Mouse (Mus musculus): ENCODE measurements around the gene Scin. TPM values are rescaled to one million over a fixed set of nuclear protein-coding genes. Genes with fewer than 3 reads are reported as not detected.

The Scin gene
- polyA plus RNA-seq, 1 experiment from 2014 or later = 0.57 TPM

- no peak overlapping the region for H3K9ac ChIP-seq (ENCODE audit: low read depth, low read length)
- no peaks in the 10 kb centered on the region for H3K27me3 ChIP-seq (ENCODE audit: control insufficient read depth, insufficient read depth, low read length)
- no peaks in the 10 kb centered on the region for H3K9me3 ChIP-seq (ENCODE audit: control insufficient read depth, low read length)
- H3K4me2 ChIP-seq (replicated peaks; ENCODE audit: low read depth, low read length) = no peak overlapping the region
- DNase-seq (ENCODE audit: low spot score) = no peak
- no peaks in the 10 kb centered on the region for H3K36me3 ChIP-seq (ENCODE audit: control insufficient read depth, insufficient read depth, low read length)
- H3K4me1 ChIP-seq (replicated peaks; ENCODE audit: control insufficient read depth, insufficient read depth, low read length) = no peaks in the 10 kb centered on the region
- no peak for ATAC-seq (ENCODE audit: low FRiP score)
- H3K27ac ChIP-seq (ENCODE audit: low read depth, low read length) = no peak overlapping the region
- no peak overlapping the region for H3K4me3 ChIP-seq (ENCODE audit: low read depth, low read length)
- 82% methylated on average over 5 of the region's 5 CpGs for WGBS
Observed at GRCm38 (mm10) chr12:40116214-40116613, 17.8 kb downstream of the Scin start.

- no peak overlapping the region for H3K9ac ChIP-seq (ENCODE audit: low read depth, low read length)
- no peak overlapping the region for H3K4me2 ChIP-seq (replicated peaks; ENCODE audit: low read depth, low read length)
- H3K4me3 ChIP-seq (ENCODE audit: low read depth, low read length) = no peak overlapping the region
- no peaks in the 10 kb centered on the region for H3K4me1 ChIP-seq (replicated peaks; ENCODE audit: control insufficient read depth, insufficient read depth, low read length)
- WGBS = 93% methylated on average over 4 of the region's 4 CpGs
- DNase-seq (ENCODE audit: low spot score) = no peak
- H3K27ac ChIP-seq (ENCODE audit: low read depth, low read length) = no peak overlapping the region
- H3K27me3 ChIP-seq (ENCODE audit: control insufficient read depth, insufficient read depth, low read length) = no peaks in the 10 kb centered on the region
- H3K9me3 ChIP-seq (ENCODE audit: control insufficient read depth, low read length) = no peaks in the 10 kb centered on the region
- ATAC-seq (ENCODE audit: low FRiP score) = no peak
- H3K36me3 ChIP-seq (ENCODE audit: control insufficient read depth, insufficient read depth, low read length) = no peaks in the 10 kb centered on the region
Observed at GRCm38 (mm10) chr12:40114883-40115282, 19.1 kb downstream of the Scin start.

DNA sequence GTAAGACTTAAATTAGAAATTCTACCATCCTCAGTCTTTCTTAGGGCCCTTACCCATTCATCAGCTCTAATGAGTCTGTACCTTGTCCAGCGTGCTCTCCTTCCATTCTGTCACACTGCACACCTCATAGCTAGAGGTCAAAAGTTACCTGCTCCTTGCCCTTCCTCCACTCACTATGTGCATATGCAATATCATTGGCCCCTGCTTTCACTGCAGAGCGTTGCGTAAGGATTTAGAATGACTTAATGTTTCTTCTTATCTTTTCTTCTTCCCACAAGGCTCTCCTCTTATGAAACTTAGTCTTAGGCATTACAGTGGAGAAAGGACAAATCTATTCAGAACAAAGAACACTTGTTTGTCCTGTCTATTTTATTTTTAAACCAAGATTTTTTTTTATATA lies 20.0 kb downstream of the Scin start:
- ATAC-seq (ENCODE audit: low FRiP score) = no peak
- no peak overlapping the region for H3K27ac ChIP-seq (ENCODE audit: low read depth, low read length)
- WGBS = 92% methylated on average over 3 of the region's 3 CpGs

DNA sequence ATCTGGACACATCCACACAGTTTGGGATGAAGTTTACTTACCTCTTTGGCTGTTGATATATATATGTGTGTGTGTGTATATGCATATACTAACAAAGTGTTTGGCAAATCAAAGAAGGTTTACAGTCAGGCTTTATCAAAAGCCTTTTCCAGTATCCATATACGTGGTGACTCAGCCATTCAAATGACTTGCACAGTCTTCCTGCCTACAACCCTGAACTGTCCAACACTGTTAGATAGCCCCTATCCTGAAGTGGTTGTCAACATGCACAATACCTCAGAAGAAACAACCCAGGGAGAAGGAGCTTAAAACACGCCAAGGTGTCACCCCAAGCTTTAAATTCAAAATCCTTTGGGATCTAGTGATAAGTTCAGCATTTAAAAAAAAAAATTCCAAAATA lies 20.4 kb downstream of the Scin start:
- Histone ChIP-seq H3K27me3 (ENCODE audit: control insufficient read depth, insufficient read depth, low read length) (no peaks in the 10 kb centered on the region), H3K36me3 (ENCODE audit: control insufficient read depth, insufficient read depth, low read length) (no peaks in the 10 kb centered on the region), H3K4me1 (replicated peaks; ENCODE audit: control insufficient read depth, insufficient read depth, low read length) (no peaks in the 10 kb centered on the region), H3K4me2 (replicated peaks; ENCODE audit: low read depth, low read length) (no peak overlapping the region), H3K27ac (ENCODE audit: low read depth, low read length) (no peak overlapping the region), H3K9me3 (ENCODE audit: control insufficient read depth, low read length) (no peaks in the 10 kb centered on the region), H3K4me3 (ENCODE audit: low read depth, low read length) (no peak overlapping the region), H3K9ac (ENCODE audit: low read depth, low read length) (no peak overlapping the region)
- DNase-seq (ENCODE audit: low spot score) = no peak
- no peak for ATAC-seq (ENCODE audit: low FRiP score)
- 90% methylated on average over 2 of the region's 2 CpGs for WGBS

More for the DNA sequence above, 20.0 kb downstream of the Scin start:
- H3K4me3 ChIP-seq (ENCODE audit: low read depth, low read length) = no peak overlapping the region
- no peaks in the 10 kb centered on the region for H3K27me3 ChIP-seq (ENCODE audit: control insufficient read depth, insufficient read depth, low read length)
- no peak overlapping the region for H3K4me2 ChIP-seq (replicated peaks; ENCODE audit: low read depth, low read length)
- no peaks in the 10 kb centered on the region for H3K4me1 ChIP-seq (replicated peaks; ENCODE audit: control insufficient read depth, insufficient read depth, low read length)
- no peak overlapping the region for H3K9ac ChIP-seq (ENCODE audit: low read depth, low read length)
- DNase-seq (ENCODE audit: low spot score) = no peak
- no peaks in the 10 kb centered on the region for H3K36me3 ChIP-seq (ENCODE audit: control insufficient read depth, insufficient read depth, low read length)
- no peaks in the 10 kb centered on the region for H3K9me3 ChIP-seq (ENCODE audit: control insufficient read depth, low read length)

GRCm38 (mm10) chr12:40109227-40109626 lies 24.8 kb downstream of the Scin start:
- no peak overlapping the region for H3K4me2 ChIP-seq (replicated peaks; ENCODE audit: low read depth, low read length)
- 90% methylated on average over 1 of the region's 1 CpGs for WGBS

DNA sequence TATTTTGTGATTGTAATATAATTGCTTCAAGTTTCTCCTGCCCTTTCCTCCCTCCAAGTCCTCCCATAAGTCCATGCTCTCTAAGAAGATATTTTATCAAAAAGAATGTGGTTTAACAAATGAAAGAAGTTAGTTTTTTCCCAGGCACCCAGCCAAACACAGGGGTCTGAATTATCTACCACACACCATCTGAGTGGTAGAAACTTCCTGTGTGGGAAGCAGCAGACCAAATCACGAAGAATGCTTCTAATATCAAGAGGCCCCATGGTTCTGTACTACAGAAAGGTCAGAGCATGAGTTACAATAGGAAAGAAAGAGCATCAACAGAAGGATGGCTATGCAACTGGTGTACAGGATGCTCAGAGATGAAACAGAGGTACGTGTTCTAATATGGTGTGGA lies 25.9 kb downstream of the Scin start:
- Histone ChIP-seq H3K27me3 (ENCODE audit: control insufficient read depth, insufficient read depth, low read length) (no peaks in the 10 kb centered on the region), H3K9ac (ENCODE audit: low read depth, low read length) (no peak overlapping the region), H3K4me1 (replicated peaks; ENCODE audit: control insufficient read depth, insufficient read depth, low read length) (no peaks in the 10 kb centered on the region), H3K4me2 (replicated peaks; ENCODE audit: low read depth, low read length) (no peak overlapping the region), H3K27ac (ENCODE audit: low read depth, low read length) (no peak overlapping the region), H3K4me3 (ENCODE audit: low read depth, low read length) (no peak overlapping the region), H3K9me3 (ENCODE audit: control insufficient read depth, low read length) (no peaks in the 10 kb centered on the region), H3K36me3 (ENCODE audit: control insufficient read depth, insufficient read depth, low read length) (no peaks in the 10 kb centered on the region)
- 74% methylated on average over 2 of the region's 2 CpGs for WGBS
- ATAC-seq (ENCODE audit: low FRiP score) = no peak
- no peak for DNase-seq (ENCODE audit: low spot score)

More at GRCm38 (mm10) chr12:40109227-40109626, 24.8 kb downstream of the Scin start:
- ATAC-seq (ENCODE audit: low FRiP score) (no peak), DNase-seq (ENCODE audit: low spot score) (no peak)
- H3K27ac ChIP-seq (ENCODE audit: low read depth, low read length) = no peak overlapping the region
- no peaks in the 10 kb centered on the region for H3K4me1 ChIP-seq (replicated peaks; ENCODE audit: control insufficient read depth, insufficient read depth, low read length)
- H3K9me3 ChIP-seq (ENCODE audit: control insufficient read depth, low read length) = no peaks in the 10 kb centered on the region
- no peaks in the 10 kb centered on the region for H3K36me3 ChIP-seq (ENCODE audit: control insufficient read depth, insufficient read depth, low read length)
- H3K27me3 ChIP-seq (ENCODE audit: control insufficient read depth, insufficient read depth, low read length) = no peaks in the 10 kb centered on the region
- no peak overlapping the region for H3K4me3 ChIP-seq (ENCODE audit: low read depth, low read length)
- no peak overlapping the region for H3K9ac ChIP-seq (ENCODE audit: low read depth, low read length)

DNA sequence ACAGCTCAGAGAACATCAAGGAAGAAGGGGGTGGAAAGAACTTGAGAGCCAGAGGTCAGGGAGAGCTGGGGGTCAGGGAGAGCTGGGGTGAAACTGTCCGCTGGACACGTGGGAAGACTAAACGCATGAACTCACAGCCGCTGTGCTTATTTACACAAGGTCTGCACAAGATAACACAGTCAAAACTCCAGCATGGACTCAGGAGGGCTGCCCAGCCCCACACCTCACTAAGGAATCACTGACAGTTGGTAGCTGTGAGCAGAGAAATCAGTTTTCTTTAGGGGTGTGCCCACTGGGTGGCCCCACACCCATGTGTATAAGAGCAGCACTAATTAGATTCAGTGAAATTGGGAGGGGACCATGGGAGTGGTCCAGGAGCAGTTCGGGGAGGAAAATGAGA lies 27.2 kb downstream of the Scin start:
- Histone ChIP-seq H3K9ac (ENCODE audit: low read depth, low read length) (no peak overlapping the region), H3K4me3 (ENCODE audit: low read depth, low read length) (no peak overlapping the region), H3K27ac (ENCODE audit: low read depth, low read length) (no peak overlapping the region), H3K9me3 (ENCODE audit: control insufficient read depth, low read length) (no peaks in the 10 kb centered on the region), H3K4me1 (replicated peaks; ENCODE audit: control insufficient read depth, insufficient read depth, low read length) (no peaks in the 10 kb centered on the region), H3K4me2 (replicated peaks; ENCODE audit: low read depth, low read length) (no peak overlapping the region), H3K27me3 (ENCODE audit: control insufficient read depth, insufficient read depth, low read length) (no peaks in the 10 kb centered on the region), H3K36me3 (ENCODE audit: control insufficient read depth, insufficient read depth, low read length) (no peaks in the 10 kb centered on the region)
- DNase-seq (ENCODE audit: low spot score) (no peak), ATAC-seq (ENCODE audit: low FRiP score) (no peak)
- 64% methylated on average over 5 of the region's 5 CpGs for WGBS

DNA sequence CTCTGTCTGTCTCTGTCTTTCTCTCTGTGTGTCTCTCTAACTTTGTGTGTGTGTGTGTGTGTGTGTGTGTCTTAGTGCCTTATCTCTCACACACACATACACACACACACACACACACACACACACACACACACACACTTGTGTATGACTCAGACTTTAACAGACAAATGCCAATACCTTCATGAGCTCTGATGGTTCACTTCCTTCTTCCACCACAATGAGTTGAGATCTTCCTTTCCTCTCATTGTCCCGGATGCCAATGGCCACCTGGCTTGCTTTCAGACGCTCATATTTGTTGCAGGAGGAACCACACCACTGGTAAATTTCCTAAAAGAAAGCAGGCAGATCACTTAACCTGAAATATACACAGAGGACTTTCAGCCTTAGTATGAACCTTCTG lies 29.3 kb downstream of the Scin start:
- Histone ChIP-seq H3K9ac (ENCODE audit: low read depth, low read length) (no peak overlapping the region), H3K27ac (ENCODE audit: low read depth, low read length) (no peak overlapping the region), H3K4me3 (ENCODE audit: low read depth, low read length) (no peak overlapping the region), H3K4me2 (replicated peaks; ENCODE audit: low read depth, low read length) (no peak overlapping the region), H3K4me1 (replicated peaks; ENCODE audit: control insufficient read depth, insufficient read depth, low read length) (no peaks in the 10 kb centered on the region), H3K9me3 (ENCODE audit: control insufficient read depth, low read length) (no peaks in the 10 kb centered on the region), H3K36me3 (ENCODE audit: control insufficient read depth, insufficient read depth, low read length) (no peaks in the 10 kb centered on the region), H3K27me3 (ENCODE audit: control insufficient read depth, insufficient read depth, low read length) (no peaks in the 10 kb centered on the region)
- DNase-seq (ENCODE audit: low spot score) = no peak
- no peak for ATAC-seq (ENCODE audit: low FRiP score)
- 81% methylated on average over 2 of the region's 2 CpGs for WGBS

DNA sequence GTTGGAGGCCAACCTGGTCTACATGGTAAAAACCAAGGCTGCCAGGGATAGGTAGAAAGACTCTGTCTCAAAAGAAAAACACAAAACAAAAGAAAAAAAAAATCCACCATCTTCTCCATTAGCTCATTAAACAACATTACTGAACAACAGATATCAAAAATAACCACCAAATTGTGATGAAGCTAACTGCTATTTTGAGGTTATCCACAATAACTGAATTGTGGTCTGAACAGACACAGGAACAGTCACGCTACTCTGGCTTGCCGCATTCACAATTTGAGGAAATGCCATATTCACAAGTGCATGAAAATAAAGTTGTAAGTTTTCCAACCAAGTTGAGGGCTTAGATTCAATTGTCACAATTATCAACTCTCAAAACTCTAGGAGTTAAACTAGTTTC lies 31.7 kb downstream of the Scin start:
- no peaks in the 10 kb centered on the region for H3K9me3 ChIP-seq (ENCODE audit: control insufficient read depth, low read length)
- ATAC-seq (ENCODE audit: low FRiP score) (no peak), DNase-seq (ENCODE audit: low spot score) (no peak)
- no peaks in the 10 kb centered on the region for H3K4me1 ChIP-seq (replicated peaks; ENCODE audit: control insufficient read depth, insufficient read depth, low read length)
- no peak overlapping the region for H3K4me2 ChIP-seq (replicated peaks; ENCODE audit: low read depth, low read length)
- H3K27me3 ChIP-seq (ENCODE audit: control insufficient read depth, insufficient read depth, low read length) = no peaks in the 10 kb centered on the region
- no peaks in the 10 kb centered on the region for H3K36me3 ChIP-seq (ENCODE audit: control insufficient read depth, insufficient read depth, low read length)
- no peak overlapping the region for H3K9ac ChIP-seq (ENCODE audit: low read depth, low read length)
- no peak overlapping the region for H3K27ac ChIP-seq (ENCODE audit: low read depth, low read length)
- WGBS = 97% methylated on average over 2 of the region's 2 CpGs
- no peak overlapping the region for H3K4me3 ChIP-seq (ENCODE audit: low read depth, low read length)

Data from hindbrain, embryonic 11.5 days (tissue).